Mouse (Mus musculus) T-helper 2 cell (primary cell): Measurements from ENCODE around the gene Mrpl32.

Experiments
- in situ Hi-C: fragments of 300-600 bp; cut with MboI, MseI; formaldehyde crosslinking; loops from one replicate; pipeline ENCODE4 v1.15.1; 2025; ENCODE audit warnings: high pct_unique_total_duplicates

Gene Mrpl32

GRCm38 (mm10) chr13:14612926-14613529, at the start of gene Mrpl32, which contains the start of gene Psma2:
Gene Mrpl32 (minus strand): TSS chr13:14613165.
Gene Psma2 (plus strand): TSS chr13:14613240.
- in situ Hi-C loops: loop anchor here (25.0 kb wide), 2 partner anchors 551 to 1026 kb away; partner anchors contain the start of genes Arid4b, Ggps1 and Lyst

GRCm38 (mm10) chr13:14649301-14649700, 36.3 kb upstream of the Mrpl32 start:
- in situ Hi-C loops: loop anchor here (5.0 kb wide), 1 partner anchor 1108 kb away; no protein-coding TSS in a partner anchor

GRCm38 (mm10) chr13:14639998-14640397, 27.0 kb upstream of the Mrpl32 start:
- in situ Hi-C loops: no loop called here

- in situ Hi-C loops: no loop called here
These were observed 17.0 kb upstream of the Mrpl32 start, which contains the start of gene AW209491 for GRCm38 (mm10) chr13:14629726-14630641. Gene AW209491 (plus strand): TSS chr13:14630154.

GRCm38 (mm10) chr13:14618724-14619123, 5.8 kb upstream of the Mrpl32 start:
- in situ Hi-C loops: loop anchor here (25.0 kb wide), 2 partner anchors 556 to 1031 kb away; partner anchors contain the start of genes Arid4b, Ggps1 and Lyst

- in situ Hi-C loops: loop anchor here (25.0 kb wide), 2 partner anchors 551 to 1026 kb away; partner anchors contain the start of genes Arid4b, Ggps1 and Lyst
These were observed 588 bp upstream of the Mrpl32 start for GRCm38 (mm10) chr13:14613553-14613952.

- in situ Hi-C loops: loop anchor here (25.0 kb wide), 2 partner anchors 550 to 1025 kb away; partner anchors contain the start of genes Arid4b, Ggps1 and Lyst
These were observed 502 bp downstream of the Mrpl32 start for GRCm38 (mm10) chr13:14612463-14612862.

- in situ Hi-C loops: loop anchor here (25.0 kb wide), 2 partner anchors 545 to 1020 kb away; partner anchors contain the start of genes Arid4b, Ggps1 and Lyst
These were observed 5.3 kb downstream of the Mrpl32 start for GRCm38 (mm10) chr13:14607616-14608015.

GRCm38 (mm10) chr13:14602744-14603143, 10.2 kb downstream of the Mrpl32 start:
- in situ Hi-C loops: loop anchor here (25.0 kb wide), 2 partner anchors 540 to 1015 kb away; partner anchors contain the start of genes Arid4b, Ggps1 and Lyst

GRCm38 (mm10) chr13:14580392-14580791, 32.6 kb downstream of the Mrpl32 start:
- in situ Hi-C loops: no loop called here

GRCm38 (mm10) chr13:14574128-14574527, 38.8 kb downstream of the Mrpl32 start:
- in situ Hi-C loops: no loop called here

GRCm38 (mm10) chr13:14561336-14561735, 51.6 kb downstream of the Mrpl32 start:
- in situ Hi-C loops: no loop called here
